Mouse (Mus musculus): ENCODE data around the gene Ptpn12. TPM values are rescaled to one million over a fixed set of nuclear protein-coding genes. Genes with fewer than 3 reads are reported as not detected.

Gene Ptpn12
- total and polyA plus RNA-seq, 2 experiments from 2014 or later: 11.6 to 23.8 TPM

- DNase-seq (ENCODE audit: low spot score) (peak; percentile 86), ATAC-seq (ENCODE audit: insufficient read depth, low read depth) (peak; percentile 19)
- Histone ChIP-seq H3K4me3 (ENCODE audit: low read depth, low read length) (peak overlapping the region; percentile 96), H3K27me3 (ENCODE audit: control insufficient read depth, insufficient read depth, low read length) (no peaks in the 10 kb centered on the region), H3K4me2 (ENCODE audit: low read depth, low read length) (peak overlapping the region; percentile 67), H3K27ac (ENCODE audit: low read depth) (peak overlapping the region; percentile 100), H3K4me1 (ENCODE audit: control insufficient read depth, insufficient read depth) (peaks cover 30% of the 10 kb centered on the region), H3K9ac (replicated peaks; ENCODE audit: low read depth, low read length) (peak overlapping the region; percentile 98), H3K9me3 (replicated peaks; ENCODE audit: control insufficient read depth, low read length) (no peaks in the 10 kb centered on the region), H3K36me3 (replicated peaks; ENCODE audit: control insufficient read depth, insufficient read depth, low read length) (no peaks in the 10 kb centered on the region)
- WGBS: under 1% methylated on average over 20 of the region's 20 CpGs
- peak; percentile 69; the same call in 1 of the 2 replicates for TF ChIP-seq EP300 (IDR thresholded peaks at IDR 0.05; ENCODE audit: low read depth)
- no peak for TF ChIP-seq CTCF (IDR thresholded peaks at IDR 0.05; ENCODE audit: low read depth)
These were observed 1.1 kb downstream of the Ptpn12 start for GRCm38 (mm10) chr5:21054472-21055070.

GRCm38 (mm10) chr5:21053571-21054307 lies 2.0 kb downstream of the Ptpn12 start:
- H3K4me3 ChIP-seq (ENCODE audit: low read depth, low read length): peak overlapping the region; percentile 96
- no peaks in the 10 kb centered on the region for H3K36me3 ChIP-seq (replicated peaks; ENCODE audit: control insufficient read depth, insufficient read depth, low read length)
- peak overlapping the region; percentile 100 for H3K27ac ChIP-seq (ENCODE audit: low read depth)
- WGBS: 33% methylated on average over 3 of the region's 3 CpGs
- TF ChIP-seq CTCF (IDR thresholded peaks at IDR 0.05; ENCODE audit: low read depth) (no peak), EP300 (IDR thresholded peaks at IDR 0.05; ENCODE audit: low read depth) (no peak)
- peaks cover 30% of the 10 kb centered on the region for H3K4me1 ChIP-seq (ENCODE audit: control insufficient read depth, insufficient read depth)
- no peaks in the 10 kb centered on the region for H3K9me3 ChIP-seq (replicated peaks; ENCODE audit: control insufficient read depth, low read length)
- DNase-seq (ENCODE audit: low spot score): no peak
- peak overlapping the region; percentile 67 for H3K4me2 ChIP-seq (ENCODE audit: low read depth, low read length)
- H3K9ac ChIP-seq (replicated peaks; ENCODE audit: low read depth, low read length): peak overlapping the region; percentile 98; the same call in 1 of the 2 replicates
- ATAC-seq (ENCODE audit: insufficient read depth, low read depth): no peak
- H3K27me3 ChIP-seq (ENCODE audit: control insufficient read depth, insufficient read depth, low read length): no peaks in the 10 kb centered on the region

- no peak for TF ChIP-seq EP300 (IDR thresholded peaks at IDR 0.05; ENCODE audit: low read depth)
- TF ChIP-seq CTCF (IDR thresholded peaks at IDR 0.05; ENCODE audit: low read depth): no peak
- WGBS: 91% methylated on average over 1 of the region's 1 CpGs
- H3K4me1 ChIP-seq (ENCODE audit: control insufficient read depth, insufficient read depth): peaks cover 30% of the 10 kb centered on the region
- no peaks in the 10 kb centered on the region for H3K36me3 ChIP-seq (replicated peaks; ENCODE audit: control insufficient read depth, insufficient read depth, low read length)
- H3K4me3 ChIP-seq (ENCODE audit: low read depth, low read length): no peak overlapping the region
- no peak overlapping the region for H3K9ac ChIP-seq (replicated peaks; ENCODE audit: low read depth, low read length)
- DNase-seq (ENCODE audit: low spot score): no peak
- no peaks in the 10 kb centered on the region for H3K27me3 ChIP-seq (ENCODE audit: control insufficient read depth, insufficient read depth, low read length)
- H3K4me2 ChIP-seq (ENCODE audit: low read depth, low read length): no peak overlapping the region
- no peak for ATAC-seq (ENCODE audit: insufficient read depth, low read depth)
- no peaks in the 10 kb centered on the region for H3K9me3 ChIP-seq (replicated peaks; ENCODE audit: control insufficient read depth, low read length)
- no peak overlapping the region for H3K27ac ChIP-seq (ENCODE audit: low read depth)
These were observed 3.2 kb downstream of the Ptpn12 start for GRCm38 (mm10) chr5:21052521-21052920.

- 26% methylated on average over 2 of the region's 2 CpGs for WGBS
- no peak overlapping the region for H3K9ac ChIP-seq (replicated peaks; ENCODE audit: low read depth, low read length)
- H3K9me3 ChIP-seq (replicated peaks; ENCODE audit: control insufficient read depth, low read length): no peaks in the 10 kb centered on the region
- ATAC-seq (ENCODE audit: insufficient read depth, low read depth) (no peak), DNase-seq (ENCODE audit: low spot score) (no peak)
- no peaks in the 10 kb centered on the region for H3K27me3 ChIP-seq (ENCODE audit: control insufficient read depth, insufficient read depth, low read length)
- no peak overlapping the region for H3K4me2 ChIP-seq (ENCODE audit: low read depth, low read length)
- H3K27ac ChIP-seq (ENCODE audit: low read depth): no peak overlapping the region
- TF ChIP-seq EP300 (IDR thresholded peaks at IDR 0.05; ENCODE audit: low read depth) (no peak), CTCF (IDR thresholded peaks at IDR 0.05; ENCODE audit: low read depth) (no peak)
- no peak overlapping the region for H3K4me3 ChIP-seq (ENCODE audit: low read depth, low read length)
- H3K4me1 ChIP-seq (ENCODE audit: control insufficient read depth, insufficient read depth): peaks cover 22% of the 10 kb centered on the region
- H3K36me3 ChIP-seq (replicated peaks; ENCODE audit: control insufficient read depth, insufficient read depth, low read length): no peaks in the 10 kb centered on the region
These were observed 5.0 kb downstream of the Ptpn12 start for GRCm38 (mm10) chr5:21050770-21051122.

DNA sequence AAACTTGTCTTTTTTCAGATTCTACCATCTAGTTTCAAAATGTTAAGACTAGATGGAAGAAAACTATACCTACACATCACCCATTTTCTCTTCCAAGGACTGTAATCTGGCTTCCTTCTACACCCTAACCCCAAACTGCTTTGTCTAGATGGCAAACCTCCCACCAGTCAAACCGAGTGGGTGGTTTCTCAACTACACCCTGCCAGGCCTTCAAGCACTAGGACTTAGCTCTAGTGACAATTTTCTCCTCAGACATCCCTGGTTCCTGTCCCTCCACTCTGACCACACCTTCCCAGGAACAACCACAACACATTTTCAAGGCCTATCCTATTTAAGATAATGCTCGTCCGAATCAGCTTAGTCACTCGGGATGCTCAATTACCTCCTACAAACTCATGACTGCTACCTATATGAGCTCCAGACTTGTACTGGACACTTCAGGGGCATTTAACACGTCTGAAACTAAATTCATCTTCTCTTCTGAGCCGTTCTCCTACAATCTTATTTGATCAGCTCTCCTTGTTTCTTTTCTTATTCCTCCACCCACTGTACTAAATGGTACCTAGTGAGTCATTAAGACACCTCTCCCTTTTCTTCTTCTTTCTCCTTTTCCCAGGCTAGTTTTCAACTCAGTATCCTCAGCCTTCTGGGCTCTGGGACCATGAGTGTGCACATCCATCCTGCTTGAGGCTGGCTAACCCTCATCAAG lies 5.5 kb downstream of the Ptpn12 start:
- no peak overlapping the region for H3K9ac ChIP-seq (replicated peaks; ENCODE audit: low read depth, low read length)
- H3K27ac ChIP-seq (ENCODE audit: low read depth): no peak overlapping the region
- no peak overlapping the region for H3K4me3 ChIP-seq (ENCODE audit: low read depth, low read length)
- no peaks in the 10 kb centered on the region for H3K9me3 ChIP-seq (replicated peaks; ENCODE audit: control insufficient read depth, low read length)
- no peak overlapping the region for H3K4me2 ChIP-seq (ENCODE audit: low read depth, low read length)
- WGBS: 51% methylated on average over 6 of the region's 6 CpGs
- no peaks in the 10 kb centered on the region for H3K27me3 ChIP-seq (ENCODE audit: control insufficient read depth, insufficient read depth, low read length)
- TF ChIP-seq EP300 (IDR thresholded peaks at IDR 0.05; ENCODE audit: low read depth): no peak
- no peak for TF ChIP-seq CTCF (IDR thresholded peaks at IDR 0.05; ENCODE audit: low read depth)
- DNase-seq (ENCODE audit: low spot score) (no peak), ATAC-seq (ENCODE audit: insufficient read depth, low read depth) (no peak)
- H3K4me1 ChIP-seq (ENCODE audit: control insufficient read depth, insufficient read depth): peaks cover 22% of the 10 kb centered on the region
- H3K36me3 ChIP-seq (replicated peaks; ENCODE audit: control insufficient read depth, insufficient read depth, low read length): no peaks in the 10 kb centered on the region

All from heart, postnatal 0 days (tissue).